Mouse (Mus musculus) natural killer cell, adult 2 months (primary cell): ENCODE measurements around the gene Zfp770.
A peak's percentile ranks its signal among the peaks of the same experiment; 100 is the strongest.
"Not testable (repeated sequence)": the region's sequence is repeated elsewhere in the genome, so short reads cannot be mapped to it uniquely, and the experiment has no call there.

Experiments
- DNase-seq, 2 experiments: peaks; one replicate each; pipeline ENCODE4 v3.0.0; 2022; ENCODE audit warnings: low spot score in 2 of 2

Gene Zfp770

DNA sequence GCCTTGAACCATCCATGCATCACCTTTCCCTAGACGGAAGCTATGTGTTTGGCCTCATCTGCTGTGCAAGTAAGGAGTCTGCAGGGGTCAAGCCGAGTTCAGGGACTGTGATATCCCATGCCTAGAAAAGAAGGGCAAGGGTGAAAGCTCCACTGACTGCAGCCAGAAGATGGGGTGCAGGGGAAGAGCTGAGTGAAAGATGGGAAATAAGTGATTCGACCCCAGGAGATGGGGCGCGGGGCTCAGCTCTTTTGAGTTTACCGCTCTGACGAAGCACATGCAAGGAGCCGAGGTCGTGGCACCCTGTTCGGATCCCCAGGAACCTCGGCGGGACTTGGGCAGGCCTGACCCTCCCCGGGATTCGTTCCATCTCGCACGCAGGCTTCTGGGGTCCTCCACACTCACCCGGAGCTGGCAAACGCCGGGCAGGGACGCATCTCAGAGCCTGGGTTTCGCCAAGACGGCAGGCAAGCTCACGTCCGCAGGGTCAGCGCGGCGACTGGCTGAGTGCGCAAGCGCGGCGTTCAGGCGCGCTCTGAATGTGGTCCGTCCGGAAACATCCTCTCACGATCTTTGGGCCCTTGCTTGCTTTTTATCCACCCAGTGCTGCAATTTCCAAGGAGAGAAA, at the start of gene Zfp770:
Gene Zfp770, minus strand, starts transcription at position 538 of the 628 bp plus-strand sequence.
- DNase-seq = peak; percentile 63 to 73

DNA sequence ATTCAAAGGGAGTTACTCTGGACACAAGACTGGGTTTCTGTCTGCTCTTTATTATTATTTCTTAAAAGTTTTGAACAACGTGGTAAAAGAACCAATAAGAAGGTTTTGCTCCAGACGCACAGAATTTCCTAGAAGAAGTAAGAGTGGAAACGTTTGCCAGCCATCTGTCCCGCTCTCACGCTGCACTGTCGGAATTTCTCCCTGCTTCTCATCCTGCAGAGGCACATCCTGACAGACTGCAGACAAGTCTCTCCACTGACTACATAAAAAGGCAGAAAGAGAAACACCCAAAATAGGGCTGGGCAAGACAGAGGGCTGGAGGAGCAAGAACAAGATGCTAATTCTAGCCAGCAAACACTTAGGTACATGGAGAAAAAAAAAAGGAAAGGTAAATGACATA, 48.2 kb upstream of the Zfp770 start:
- no peak for DNase-seq

DNA sequence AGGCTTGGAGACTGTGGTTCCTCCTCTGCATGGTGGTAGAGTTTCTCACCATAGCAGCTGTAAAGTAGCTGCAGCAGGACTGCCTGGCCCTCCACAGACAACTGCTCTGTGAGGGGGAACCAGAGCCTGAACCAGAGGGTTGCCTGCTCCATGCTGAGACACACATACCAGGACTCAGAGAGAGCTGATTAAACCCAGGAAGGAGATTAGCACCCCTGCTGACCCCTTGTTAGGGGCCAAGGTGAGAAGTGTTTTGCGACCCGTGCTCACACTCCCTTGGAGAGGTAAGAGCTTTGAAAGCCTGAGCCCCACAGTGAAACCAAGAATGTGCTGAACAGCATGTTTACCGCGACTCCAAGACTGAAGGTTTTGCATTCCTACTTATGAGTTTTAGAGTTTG, 36.4 kb upstream of the Zfp770 start:
- no peak for DNase-seq

DNA sequence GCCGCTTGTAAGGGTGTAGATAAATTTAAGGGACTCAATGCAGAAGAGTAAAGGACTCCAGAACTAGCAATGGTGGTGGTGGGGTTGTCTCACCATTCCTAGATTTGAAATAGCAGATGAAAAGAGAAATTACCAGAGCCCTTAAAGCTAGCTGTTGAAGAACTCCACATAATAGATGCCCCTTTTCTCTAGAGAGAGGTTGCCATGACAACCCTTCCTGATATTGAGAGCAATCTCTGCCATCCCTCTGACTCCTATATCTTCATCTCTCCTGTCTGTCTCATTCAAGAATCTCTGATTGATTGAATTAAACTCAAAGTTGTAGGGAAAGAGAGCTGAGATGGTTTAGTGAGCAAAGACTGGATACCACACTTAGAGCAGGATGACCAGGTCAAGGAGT, 35.3 kb upstream of the Zfp770 start:
- no peak for DNase-seq

DNA sequence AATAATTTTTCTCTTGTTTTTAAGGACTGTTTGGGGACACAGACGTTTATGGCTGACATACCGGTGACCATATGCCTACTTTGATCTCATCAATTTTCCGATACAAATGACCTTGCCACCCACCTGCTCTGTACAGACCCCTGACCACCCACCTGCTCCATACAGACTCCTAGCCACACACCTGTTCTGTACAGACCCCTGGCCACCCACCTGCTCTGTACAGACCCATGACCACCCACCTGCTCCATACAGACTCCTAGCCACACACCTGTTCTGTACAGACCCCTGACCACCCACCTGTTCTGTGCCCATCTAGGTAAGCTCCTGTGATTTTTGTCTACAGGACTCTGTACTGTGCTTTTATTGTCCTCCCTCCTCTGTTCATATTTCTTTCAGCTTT, 34.3 kb upstream of the Zfp770 start:
- no peak for DNase-seq

DNA sequence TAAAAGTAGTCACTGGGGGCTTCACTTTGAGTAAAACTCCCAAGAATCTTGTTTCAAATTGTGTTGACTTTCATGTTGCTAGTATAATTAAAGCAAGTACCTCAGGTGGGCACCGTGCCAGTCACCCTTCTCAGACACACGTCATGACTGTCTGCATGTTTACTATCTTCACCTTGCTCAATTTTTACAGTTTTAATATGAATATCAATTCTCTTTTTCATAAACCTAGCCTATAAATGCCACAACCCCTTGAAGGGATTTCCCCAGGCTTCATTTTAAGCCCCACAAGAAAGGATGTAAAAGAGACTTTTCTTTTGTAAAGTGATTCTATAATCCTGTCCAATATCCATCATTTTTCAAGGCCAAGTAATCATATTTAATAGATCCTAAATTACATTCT, 30.0 kb upstream of the Zfp770 start:
- DNase-seq = no peak

DNA sequence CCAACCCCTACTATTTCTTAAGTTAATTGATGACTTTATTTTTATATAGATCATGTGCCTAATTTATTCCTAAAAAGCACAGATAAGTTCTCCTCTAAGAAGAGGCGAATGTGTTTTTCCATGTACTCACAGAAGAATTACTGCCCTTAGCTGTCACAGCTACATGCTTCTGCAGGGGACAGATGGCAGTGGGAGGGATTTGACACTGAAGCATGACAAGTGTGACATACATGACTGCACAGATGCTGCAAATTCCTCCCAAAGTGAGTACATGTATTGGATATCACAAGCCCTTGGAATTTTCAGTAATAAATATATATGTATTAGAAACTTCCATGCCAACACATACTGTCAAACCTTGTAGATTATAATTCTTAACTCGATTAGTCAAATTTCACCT, 27.4 kb upstream of the Zfp770 start:
- no peak for DNase-seq

DNA sequence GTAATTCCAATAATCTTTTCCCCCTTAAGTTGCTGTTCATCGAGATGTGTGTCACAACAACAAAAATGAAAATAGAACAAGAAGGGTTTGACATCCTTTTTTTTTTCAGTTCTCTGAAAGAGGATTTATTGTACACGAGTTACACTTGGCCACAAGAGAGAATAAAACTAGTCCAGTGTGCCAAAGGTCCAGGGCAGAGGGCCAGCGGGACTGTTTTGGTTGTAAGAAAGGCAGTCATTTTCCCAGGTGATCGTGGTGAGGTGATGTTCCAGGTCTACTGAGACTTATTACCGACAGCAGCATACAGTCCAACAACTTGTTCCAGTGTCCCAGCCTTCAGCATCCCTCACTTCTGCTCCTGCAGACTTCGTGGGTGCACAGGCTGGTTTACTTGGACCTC, 3.8 kb upstream of the Zfp770 start:
- no peak for DNase-seq

DNA sequence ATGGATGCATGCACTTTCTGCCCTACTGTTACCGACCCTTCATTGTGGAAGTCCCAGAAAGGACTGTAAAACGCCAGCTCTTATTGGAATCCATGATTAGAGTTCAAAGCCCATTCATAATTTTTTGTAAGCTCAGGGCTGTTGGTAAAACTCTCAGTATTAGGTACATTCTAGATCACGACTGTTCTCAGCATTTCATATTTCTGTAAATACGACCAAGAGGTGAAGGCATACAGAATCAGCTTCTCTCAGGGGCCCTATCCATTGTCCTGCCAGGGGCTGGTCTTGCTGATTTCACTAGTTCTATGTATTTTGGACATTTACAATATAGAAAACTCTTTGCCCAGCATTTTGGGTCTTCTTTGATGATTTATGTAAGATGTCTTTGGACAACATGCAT, 305 bp upstream of the Zfp770 start:
- no peak for DNase-seq

DNA sequence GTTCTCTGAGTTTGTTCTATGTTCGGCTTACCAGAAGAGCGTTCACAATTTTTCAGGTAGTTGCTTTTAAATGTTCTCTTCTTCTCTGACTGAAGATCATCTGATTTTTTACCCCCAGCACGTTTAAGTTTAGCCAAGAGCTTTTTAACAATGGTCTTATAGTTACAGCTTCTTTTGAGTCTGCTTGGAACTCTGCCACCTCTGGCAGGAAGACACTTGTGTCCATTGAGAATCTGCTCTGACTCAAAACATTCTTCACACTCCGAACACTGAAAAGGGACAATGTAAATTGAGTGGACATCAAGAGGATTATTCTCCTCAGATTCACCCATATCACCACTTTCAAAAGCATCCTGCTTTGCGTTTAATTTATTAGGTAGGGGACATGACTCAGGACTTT, 4.8 kb downstream of the Zfp770 start:
- DNase-seq = no peak

DNA sequence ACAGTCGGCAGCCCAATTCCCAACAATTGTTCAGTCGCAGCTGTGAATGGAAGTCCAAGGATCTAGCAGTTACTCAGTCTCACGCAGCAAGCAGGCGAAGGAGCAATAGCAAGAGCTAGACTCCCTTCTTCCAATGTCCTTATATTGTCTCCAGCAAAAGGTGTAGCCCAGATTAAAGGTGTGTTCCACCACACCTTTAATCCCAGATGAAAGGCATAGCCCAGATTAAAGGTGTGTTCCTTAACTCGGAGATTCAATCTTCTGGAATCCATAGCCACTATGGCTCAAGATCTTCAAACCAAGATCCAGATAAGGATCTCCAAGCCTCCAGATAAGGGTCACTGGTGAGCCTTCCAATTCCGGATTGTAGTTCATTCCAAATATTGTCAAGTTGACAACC, 14.3 kb downstream of the Zfp770 start, which contains the start of gene Aqr:
Gene Aqr, minus strand, starts transcription at position 101 of the 400 bp plus-strand sequence.
- not testable (repeated sequence) for DNase-seq

DNA sequence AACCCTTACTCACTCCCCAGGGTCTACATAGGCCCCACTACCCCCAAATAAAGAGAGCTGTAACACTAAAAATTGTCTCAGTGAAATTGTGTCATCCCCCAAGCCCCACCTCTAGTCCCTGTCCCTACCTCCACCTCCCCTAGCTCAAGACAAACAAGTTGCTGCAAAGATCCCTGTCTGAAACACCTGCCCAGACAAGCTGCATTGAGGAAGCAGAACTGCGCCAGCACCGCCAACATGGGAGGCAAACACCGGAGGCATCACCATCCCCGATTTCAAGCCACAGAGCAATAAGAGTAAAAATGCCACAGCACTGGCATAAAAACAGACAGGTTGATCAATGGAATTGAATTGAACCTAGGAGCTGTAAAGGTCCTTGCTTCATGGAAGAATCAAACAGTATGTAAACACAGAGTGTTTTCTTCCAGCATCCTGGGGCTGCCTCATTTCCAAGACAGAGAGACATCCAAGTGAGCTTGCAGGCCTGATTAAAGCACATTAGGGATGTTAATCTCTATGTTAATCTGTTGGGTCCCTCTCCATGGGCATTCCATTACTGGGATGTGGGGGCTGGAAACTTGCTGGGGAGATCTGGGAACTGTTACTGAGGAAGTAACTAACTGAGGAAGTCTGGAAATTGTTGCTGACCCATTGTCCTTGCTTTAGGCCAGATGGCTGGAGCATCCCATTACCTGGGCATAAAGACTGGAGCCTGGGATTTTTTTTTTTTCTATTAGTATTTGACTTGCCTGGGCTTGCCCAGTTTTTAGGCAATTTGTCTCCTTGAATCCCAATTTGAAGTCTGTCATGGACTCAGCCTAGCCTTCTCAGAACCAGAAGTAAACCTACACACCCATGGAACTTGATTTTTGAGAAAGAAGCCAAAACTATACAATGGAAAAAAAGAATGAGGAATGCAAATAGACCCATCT, 23.2 kb downstream of the Zfp770 start:
- DNase-seq = no peak

DNA sequence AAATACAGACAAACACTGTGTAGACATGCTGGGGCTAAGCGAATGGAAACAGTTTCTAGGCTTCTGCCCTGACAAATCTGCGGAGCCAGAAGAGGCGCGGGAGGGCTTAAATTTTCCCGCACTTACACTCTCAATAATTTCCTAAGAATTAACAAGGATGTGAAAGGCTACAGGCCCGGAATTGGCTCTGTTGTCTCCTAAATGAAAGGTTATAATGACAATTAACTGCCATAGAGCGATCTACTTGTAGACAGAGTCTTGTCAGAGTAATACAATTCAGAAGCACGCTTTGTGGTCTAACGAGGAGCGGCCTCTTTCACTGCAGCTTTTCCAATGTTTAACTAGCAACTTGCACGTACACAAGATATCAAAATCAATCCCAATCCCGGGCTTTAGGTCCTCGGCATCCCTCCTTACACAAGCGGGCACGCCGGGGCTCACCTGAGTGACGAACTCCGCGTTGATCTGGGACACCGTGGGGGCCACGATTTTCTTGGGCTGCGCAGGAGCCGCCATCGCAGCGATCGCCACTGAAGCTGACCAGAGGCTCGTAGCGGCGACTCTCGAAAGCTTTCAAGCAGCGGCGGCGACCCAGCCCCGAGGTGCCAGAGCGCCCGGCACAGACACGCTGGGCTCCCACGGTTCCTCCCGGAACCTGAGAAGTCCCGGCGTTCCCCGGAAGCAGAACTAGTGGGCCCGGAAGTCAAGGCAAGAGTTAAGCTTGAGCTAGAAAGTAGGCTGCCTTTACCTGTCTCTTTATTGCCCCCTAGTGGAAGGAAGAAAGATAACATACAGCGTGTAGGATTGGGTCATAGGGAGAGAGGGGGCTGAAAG, 26.4 kb downstream of the Zfp770 start:
- peak; percentile 77 to 80 for DNase-seq

DNA sequence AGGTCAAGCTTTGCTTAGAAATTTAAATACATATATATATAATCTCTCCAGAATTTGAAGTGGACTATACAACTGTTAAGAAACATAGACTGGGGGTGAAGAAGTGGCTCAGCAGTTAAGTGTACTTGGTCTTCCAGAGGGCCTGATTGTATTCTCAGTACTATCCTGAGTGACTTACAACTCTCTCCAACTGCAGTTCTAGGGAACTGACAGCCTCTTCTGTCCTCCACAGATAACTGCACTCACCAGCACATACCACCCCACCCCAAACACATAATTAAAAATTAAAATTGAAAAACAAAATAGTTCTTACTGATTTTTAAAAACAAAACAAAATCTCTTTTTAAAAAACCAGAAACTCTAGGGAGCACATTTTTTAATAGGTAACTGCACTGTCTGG, 28.0 kb downstream of the Zfp770 start:
- no peak for DNase-seq

DNA sequence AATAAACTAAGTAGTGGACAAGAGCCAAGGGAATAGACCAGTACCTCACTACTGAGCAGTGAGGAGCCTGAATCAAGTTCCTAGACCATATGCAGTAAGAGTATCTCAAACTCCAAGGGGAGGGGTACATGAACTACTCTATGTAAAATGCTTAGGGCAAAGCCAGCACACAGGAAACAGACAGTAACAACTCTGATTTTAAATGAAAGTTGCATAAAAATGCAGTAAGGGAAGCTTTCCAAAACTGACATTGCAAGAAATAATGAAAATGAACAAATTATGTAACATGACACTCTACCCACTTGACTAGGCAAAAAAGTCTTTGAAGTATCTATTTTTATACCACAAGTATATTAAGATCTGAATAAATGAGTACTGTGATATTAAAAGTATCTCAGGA, 33.4 kb downstream of the Zfp770 start:
- no peak for DNase-seq

DNA sequence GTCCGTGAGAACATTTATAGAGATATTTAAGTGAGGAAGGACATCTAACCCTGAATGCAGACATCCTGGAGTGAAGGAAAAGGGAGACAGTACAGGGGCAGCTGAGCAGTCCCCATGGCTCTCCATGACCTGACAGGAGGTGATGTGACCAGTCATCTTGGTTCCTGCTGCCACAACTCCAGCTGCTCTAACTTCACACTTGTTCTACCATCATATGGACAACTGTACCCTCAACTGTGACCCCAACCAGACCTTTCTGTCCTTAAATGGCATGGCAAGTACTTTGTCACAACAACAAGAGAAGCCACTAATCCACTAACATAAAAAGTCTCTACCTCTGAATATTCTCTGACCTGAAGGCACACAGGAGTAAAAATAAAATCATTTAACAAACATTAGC, 39.3 kb downstream of the Zfp770 start:
- no peak for DNase-seq

DNA sequence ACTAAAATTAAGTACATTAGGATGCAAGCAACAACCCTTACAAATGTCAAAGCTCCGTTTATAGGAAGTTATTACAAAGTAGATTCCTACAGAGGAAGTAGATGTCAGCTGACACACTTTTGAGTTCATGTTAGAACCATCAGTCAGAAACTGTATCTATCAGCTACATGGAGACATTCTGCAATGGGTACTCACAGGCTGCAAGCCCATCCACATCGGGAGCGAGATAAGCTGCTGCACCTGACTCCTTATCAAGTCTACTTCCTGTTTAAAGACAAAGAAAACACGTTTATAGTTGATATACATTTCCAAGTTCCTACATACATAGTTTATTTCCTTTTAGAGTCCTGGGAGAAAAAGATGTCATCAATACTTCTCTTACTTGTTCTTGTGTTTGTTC, 43.9 kb downstream of the Zfp770 start:
- no peak for DNase-seq

DNA sequence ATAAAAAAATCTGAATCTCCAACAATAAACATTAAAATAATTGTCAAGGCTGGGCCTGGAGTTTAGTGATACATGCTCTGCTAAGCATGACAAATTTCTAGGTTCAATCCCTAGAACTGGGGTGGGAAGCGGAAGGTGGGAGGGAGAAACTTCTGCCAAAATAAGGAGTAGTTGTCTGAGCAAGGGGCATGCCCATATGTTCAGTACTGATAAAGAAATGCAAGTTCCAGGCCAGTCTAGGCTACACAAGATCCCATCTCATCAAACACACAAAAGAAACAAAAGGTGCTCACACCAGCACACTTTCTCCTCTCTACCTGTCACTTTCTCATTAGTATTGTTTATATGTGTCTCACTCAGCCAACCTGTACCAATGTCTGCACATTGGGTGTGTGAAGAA, 44.6 kb downstream of the Zfp770 start:
- DNase-seq = no peak

DNA sequence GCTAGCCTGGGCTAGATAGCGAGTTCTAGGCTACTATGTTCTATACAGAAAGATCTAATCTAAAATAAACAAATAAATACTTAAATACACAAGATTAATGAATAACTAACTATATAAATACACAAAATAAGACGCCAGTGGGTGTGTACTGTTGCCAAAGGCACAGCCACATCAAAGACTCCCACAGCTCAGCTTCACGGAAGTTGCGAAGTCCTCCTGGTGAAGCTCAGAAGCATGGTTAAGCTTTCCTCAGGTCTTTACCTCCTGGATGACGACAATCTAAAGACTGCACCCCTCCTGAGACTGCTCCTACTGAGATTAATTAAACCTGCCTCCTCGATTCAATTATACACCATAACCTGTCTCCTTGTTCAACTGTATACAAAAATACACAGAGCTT, 48.0 kb downstream of the Zfp770 start:
- DNase-seq = no peak

DNA sequence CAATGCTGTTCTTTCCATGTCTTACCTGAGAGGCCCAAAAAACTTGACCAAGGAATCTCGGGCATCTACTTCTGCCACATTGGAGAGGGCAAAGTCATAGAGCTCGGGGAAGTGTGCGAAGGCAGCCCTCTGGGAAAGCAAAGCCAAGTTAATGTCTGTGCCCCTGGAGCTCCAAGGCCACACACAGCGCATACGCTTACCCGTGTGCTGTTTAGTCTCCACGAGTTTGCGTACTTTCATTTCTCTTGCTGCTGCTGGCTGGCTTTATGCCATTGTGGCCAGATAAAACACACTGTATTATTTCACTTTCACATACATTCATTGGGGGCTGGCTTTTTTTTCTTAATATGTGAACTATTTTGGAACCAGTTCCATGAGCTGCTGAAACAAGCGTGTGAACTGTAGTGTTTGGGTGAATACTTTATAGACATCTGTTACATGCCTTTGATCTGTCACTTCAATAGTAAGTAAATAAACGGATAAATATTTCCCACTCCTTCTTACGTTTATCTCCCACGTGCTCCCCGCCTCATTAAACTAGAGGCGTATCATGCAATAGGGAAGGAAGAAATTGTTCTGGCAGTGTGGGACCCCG, 54.3 kb downstream of the Zfp770 start:
- no peak for DNase-seq

DNA sequence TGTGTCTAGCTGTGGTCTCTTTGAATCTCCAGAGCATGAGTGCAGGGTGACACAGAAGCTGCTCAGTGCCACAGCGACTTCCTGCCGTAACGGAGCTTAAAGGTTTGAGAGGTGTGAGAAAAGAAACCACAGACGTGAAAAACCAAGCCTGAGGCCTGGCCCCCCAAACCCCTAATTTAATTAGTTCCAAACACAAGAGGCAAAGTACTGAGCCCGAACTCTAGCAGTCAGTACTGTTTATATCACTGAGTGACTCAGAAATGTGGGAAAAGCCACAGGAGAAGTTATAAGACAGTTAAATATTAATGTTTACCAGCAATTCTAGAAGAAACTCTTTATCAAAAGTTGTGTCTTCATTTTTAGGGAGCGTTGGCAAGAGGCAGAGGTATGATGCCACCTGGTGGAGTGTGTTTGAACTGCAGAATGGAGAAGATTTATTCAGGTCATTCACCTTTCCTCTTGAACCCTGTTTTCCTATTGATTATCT, 55.9 kb downstream of the Zfp770 start:
- DNase-seq = peak; percentile 68 to 81

DNA sequence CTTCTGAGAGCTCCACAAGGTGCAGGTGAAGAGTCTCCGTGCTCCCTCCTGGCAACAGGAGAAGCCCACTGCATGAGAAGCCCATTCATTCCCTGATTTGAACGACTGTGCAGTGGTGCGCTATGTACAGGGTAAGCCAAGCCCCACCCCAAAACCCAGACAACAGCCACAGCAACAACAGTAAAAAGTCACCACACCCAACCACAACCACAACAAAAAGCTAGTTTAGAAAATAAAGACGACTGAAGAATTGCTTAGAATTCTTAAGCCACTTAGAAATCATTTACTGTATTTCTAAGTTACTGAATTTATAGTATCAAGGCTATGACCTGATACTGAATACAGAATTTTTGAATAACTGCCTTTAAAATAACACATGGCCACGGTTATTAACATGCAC, 56.4 kb downstream of the Zfp770 start:
- DNase-seq = peak; percentile 42 to 66
